Mouse (Mus musculus): ENCODE measurements around the gene Timm22. TPM values are rescaled to one million over a fixed set of nuclear protein-coding genes. Genes with fewer than 3 reads are reported as not detected.

Timm22 gene
- total RNA-seq, 1 experiment = 72.1 TPM

DNA sequence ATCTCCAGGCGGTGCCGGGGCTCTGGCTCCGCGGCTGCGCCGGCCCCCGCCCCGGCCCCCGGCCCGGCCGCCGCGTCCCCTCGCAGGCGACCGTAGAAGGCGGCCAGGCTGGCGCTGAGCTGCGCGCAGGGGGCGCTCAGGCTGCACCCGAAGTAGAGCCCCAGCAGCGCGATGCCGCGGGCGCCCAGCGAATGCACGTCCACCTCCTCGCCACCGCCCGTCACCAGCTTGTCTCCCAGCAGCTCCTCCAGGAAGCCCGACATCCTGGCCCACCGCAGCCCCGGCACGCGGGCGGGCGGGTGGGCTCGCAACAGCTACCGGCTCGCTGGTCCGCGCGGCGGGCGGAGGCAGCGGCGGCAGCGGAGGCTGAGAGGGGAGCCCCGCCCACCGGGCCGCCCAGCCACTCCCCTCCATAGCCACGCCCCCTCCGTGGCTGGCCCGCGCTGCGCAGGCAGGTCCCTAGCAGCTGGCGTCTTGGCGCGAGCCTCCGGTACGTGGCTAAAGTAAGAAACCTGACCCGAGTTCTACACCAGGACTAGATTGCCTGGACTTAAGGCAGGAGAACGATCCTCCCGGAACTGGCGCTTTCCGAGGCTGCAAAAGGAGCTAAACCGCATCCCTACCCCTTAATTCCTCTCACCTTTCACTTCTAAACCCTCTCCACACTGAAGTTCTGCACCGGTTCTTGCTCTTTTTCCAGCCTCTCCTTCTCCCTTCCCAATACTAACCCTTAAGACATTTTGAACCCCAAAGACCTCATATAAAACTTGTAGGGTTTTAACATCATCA lies 7.8 kb upstream of the Timm22 start, which contains the start of gene Nxn:
Gene Nxn (minus strand): TSS at position 343 of the 789 bp plus-strand sequence.
- Histone ChIP-seq H3K4me1 (ENCODE audit: control insufficient read depth in 2 of 2, insufficient read depth in 2 of 2, low read length in 2 of 2, poor library complexity in 1 of 2) (peaks cover 2 to 5% of the 10 kb centered on the region in 2 experiments; a peak in 2 of 4 replicates), H3K9ac (ENCODE audit: insufficient read depth, low read depth, low read length, poor library complexity, severe bottlenecking) (peak within 1 kb of the TSS; percentile 66), H3K9me3 (ENCODE audit: control insufficient read depth, insufficient read depth, low read depth, low read length) (no peaks in the 10 kb centered on the region), H3K27ac (ENCODE audit: insufficient read depth, low read depth, low read length, poor library complexity, severe bottlenecking) (no peak within 1 kb of the TSS), H3K4me3 (ENCODE audit: insufficient read depth in 1 of 2, low read depth in 1 of 2, low read length in 2 of 2, poor library complexity in 1 of 2, severe bottlenecking in 1 of 2) (peak within 1 kb of the TSS; percentile 81 to 85), H3K36me3 (ENCODE audit: control insufficient read depth, insufficient read depth, low read length, poor library complexity, severe bottlenecking) (no peaks in the 10 kb centered on the region)
- TF ChIP-seq ZNF384 (IDR thresholded peaks at IDR 0.05; ENCODE audit: low read depth, low read length) = no peak
- TF ChIP-seq HCFC1 (IDR thresholded peaks at IDR 0.05; ENCODE audit: borderline replicate concordance, insufficient read depth, low read length) = no peak; the same call in 1 of the 2 replicates
- no peak for TF ChIP-seq ZC3H11A (IDR thresholded peaks at IDR 0.05; ENCODE audit: borderline replicate concordance, low read depth, low read length)
- TF ChIP-seq MAFK (IDR thresholded peaks at IDR 0.05; ENCODE audit: insufficient read depth, low read depth, low read length) = no peak
- no peak for TF ChIP-seq CHD2 (IDR thresholded peaks at IDR 0.05; ENCODE audit: low read depth, low read length)
- DNase-seq (ENCODE audit: low read depth, low spot score) = peak; percentile 74
- in situ Hi-C loops (cut with MboI; ENCODE audit: low sequenced_read_pairs in 2 of 2, unreplicated experiment in 2 of 2) = loop anchor here in 1 of 2 experiments (5.0 kb wide), 1 partner anchor 147 kb away; no protein-coding TSS in a partner anchor

DNA sequence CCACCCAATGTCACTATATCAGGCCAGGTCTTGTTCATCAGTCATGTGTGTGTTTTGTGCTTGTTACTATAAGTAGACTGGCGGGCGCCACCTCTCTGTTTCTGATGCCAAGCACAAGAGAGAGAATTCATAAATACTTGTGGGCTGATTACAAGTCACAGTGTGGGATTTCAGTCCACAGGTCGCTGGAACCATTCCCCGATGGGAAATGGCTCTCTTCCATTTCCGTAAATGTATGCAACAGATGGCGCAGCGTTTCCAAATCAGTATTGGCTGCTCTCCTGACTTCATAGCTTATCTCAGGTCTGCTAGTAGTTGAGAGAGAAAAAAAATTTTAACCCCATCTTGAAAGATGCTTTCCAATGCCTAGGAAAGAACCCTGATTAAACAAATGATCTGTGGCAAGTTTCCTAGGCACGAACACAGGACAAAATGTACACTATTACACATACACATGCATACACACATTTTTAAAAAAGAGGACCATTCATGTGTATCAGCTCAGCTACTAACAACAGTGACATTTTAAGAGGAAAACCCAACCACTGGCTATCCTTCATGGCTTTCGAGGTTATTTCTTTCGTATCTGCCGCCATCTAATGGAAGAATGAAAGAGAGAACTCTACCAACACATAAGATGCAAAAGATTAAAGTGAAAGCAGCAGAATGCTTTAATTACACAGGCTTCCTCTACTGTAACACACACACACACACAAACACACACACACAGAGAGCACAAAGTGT lies 7.0 kb upstream of the Timm22 start:
- TF ChIP-seq CHD2 (IDR thresholded peaks at IDR 0.05; ENCODE audit: low read depth, low read length) = no peak
- no peak for TF ChIP-seq ZNF384 (IDR thresholded peaks at IDR 0.05; ENCODE audit: low read depth, low read length)
- peak; percentile 23; the same call in 1 of the 2 replicates for TF ChIP-seq ZC3H11A (IDR thresholded peaks at IDR 0.05; ENCODE audit: borderline replicate concordance, low read depth, low read length)
- no peak overlapping the region for H3K27ac ChIP-seq (ENCODE audit: insufficient read depth, low read depth, low read length, poor library complexity, severe bottlenecking)
- peak overlapping the region; percentile 53; the same call in 1 of the 2 replicates for H3K9ac ChIP-seq (ENCODE audit: insufficient read depth, low read depth, low read length, poor library complexity, severe bottlenecking)
- no peak for DNase-seq (ENCODE audit: low read depth, low spot score)
- peak overlapping the region; percentile 65 to 85; a peak in 3 of 4 replicates for H3K4me3 ChIP-seq (ENCODE audit: insufficient read depth in 1 of 2, low read depth in 1 of 2, low read length in 2 of 2, poor library complexity in 1 of 2, severe bottlenecking in 1 of 2)
- H3K9me3 ChIP-seq (ENCODE audit: control insufficient read depth, insufficient read depth, low read depth, low read length) = no peaks in the 10 kb centered on the region
- in situ Hi-C loops (cut with MboI; ENCODE audit: low sequenced_read_pairs in 2 of 2, unreplicated experiment in 2 of 2) = loop anchor here in 1 of 2 experiments (5.0 kb wide), 1 partner anchor 147 kb away; no protein-coding TSS in a partner anchor
- H3K4me1 ChIP-seq (ENCODE audit: control insufficient read depth in 2 of 2, insufficient read depth in 2 of 2, low read length in 2 of 2, poor library complexity in 1 of 2) = peaks cover 0 to 4% of the 10 kb centered on the region in 2 experiments; a peak in 1 of 4 replicates
- H3K36me3 ChIP-seq (ENCODE audit: control insufficient read depth, insufficient read depth, low read length, poor library complexity, severe bottlenecking) = no peaks in the 10 kb centered on the region

DNA sequence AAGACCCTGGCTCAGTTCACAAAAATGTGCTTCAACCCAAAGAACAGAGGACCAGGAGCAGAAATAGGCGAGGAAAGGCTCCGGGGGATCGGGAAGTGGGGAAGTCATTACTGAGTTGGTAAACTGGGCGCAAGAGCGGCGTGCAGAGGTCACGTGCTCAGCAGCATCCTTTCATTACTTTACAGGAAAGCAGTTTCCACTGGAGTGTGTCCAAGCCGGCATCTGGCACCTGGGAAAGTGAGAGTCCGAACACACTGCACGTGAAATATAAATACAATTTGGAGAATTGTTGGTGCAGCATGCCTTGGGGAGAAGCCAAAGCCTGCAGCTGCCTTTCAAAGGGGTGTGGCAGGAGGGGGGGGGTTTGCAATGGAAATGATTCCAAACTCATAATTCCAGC lies 5.4 kb upstream of the Timm22 start:
- H3K9me3 ChIP-seq (ENCODE audit: control insufficient read depth, insufficient read depth, low read depth, low read length) = no peaks in the 10 kb centered on the region
- H3K27ac ChIP-seq (ENCODE audit: insufficient read depth, low read depth, low read length, poor library complexity, severe bottlenecking) = no peak overlapping the region
- H3K36me3 ChIP-seq (ENCODE audit: control insufficient read depth, insufficient read depth, low read length, poor library complexity, severe bottlenecking) = no peaks in the 10 kb centered on the region
- H3K9ac ChIP-seq (ENCODE audit: insufficient read depth, low read depth, low read length, poor library complexity, severe bottlenecking) = no peak overlapping the region
- in situ Hi-C loops (cut with MboI; ENCODE audit: low sequenced_read_pairs in 2 of 2, unreplicated experiment in 2 of 2) = no loop called here
- no peak overlapping the region for H3K4me3 ChIP-seq (ENCODE audit: insufficient read depth in 1 of 2, low read depth in 1 of 2, low read length in 2 of 2, poor library complexity in 1 of 2, severe bottlenecking in 1 of 2)
- no peaks in the 10 kb centered on the region for H3K4me1 ChIP-seq (ENCODE audit: control insufficient read depth in 2 of 2, insufficient read depth in 2 of 2, low read length in 2 of 2, poor library complexity in 1 of 2)
- TF ChIP-seq MAFK (IDR thresholded peaks at IDR 0.05; ENCODE audit: insufficient read depth, low read depth, low read length) = no peak
- no peak for DNase-seq (ENCODE audit: low read depth, low spot score)

DNA sequence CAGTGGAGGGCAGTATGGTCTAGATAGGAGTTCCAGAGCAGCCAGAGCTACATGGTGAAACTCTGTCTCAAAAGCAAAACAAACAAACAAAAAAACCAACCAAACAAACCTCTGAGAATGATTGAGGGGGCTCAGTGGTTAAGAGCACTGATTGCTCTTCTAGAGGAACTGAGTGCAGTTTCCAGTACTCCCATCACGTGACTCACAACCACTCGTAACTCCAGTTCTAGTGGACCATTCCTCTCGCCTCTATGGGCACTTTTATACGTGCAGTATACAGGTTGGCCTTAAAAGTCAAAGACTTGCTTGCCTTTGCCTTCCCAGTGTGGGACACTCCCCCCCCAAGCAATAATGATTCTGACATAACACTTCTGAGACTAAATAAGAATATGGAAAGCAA lies 1.6 kb upstream of the Timm22 start:
- in situ Hi-C loops (cut with MboI; ENCODE audit: low sequenced_read_pairs in 2 of 2, unreplicated experiment in 2 of 2) = loop anchor here in 1 of 2 experiments (5.0 kb wide), 1 partner anchor 148 kb away; no protein-coding TSS in a partner anchor

More for the DNA sequence above, 1.6 kb upstream of the Timm22 start:
- DNase-seq (ENCODE audit: low read depth, low spot score) = no peak
- H3K27ac ChIP-seq (ENCODE audit: insufficient read depth, low read depth, low read length, poor library complexity, severe bottlenecking) = no peak overlapping the region
- H3K9ac ChIP-seq (ENCODE audit: insufficient read depth, low read depth, low read length, poor library complexity, severe bottlenecking) = no peak overlapping the region
- H3K4me1 ChIP-seq (ENCODE audit: control insufficient read depth in 2 of 2, insufficient read depth in 2 of 2, low read length in 2 of 2, poor library complexity in 1 of 2) = no peaks in the 10 kb centered on the region
- no peak overlapping the region for H3K4me3 ChIP-seq (ENCODE audit: insufficient read depth in 1 of 2, low read depth in 1 of 2, low read length in 2 of 2, poor library complexity in 1 of 2, severe bottlenecking in 1 of 2)
- H3K9me3 ChIP-seq (ENCODE audit: control insufficient read depth, insufficient read depth, low read depth, low read length) = no peaks in the 10 kb centered on the region
- TF ChIP-seq CHD2 (IDR thresholded peaks at IDR 0.05; ENCODE audit: low read depth, low read length) = no peak
- no peak for TF ChIP-seq MAFK (IDR thresholded peaks at IDR 0.05; ENCODE audit: insufficient read depth, low read depth, low read length)
- TF ChIP-seq HCFC1 (IDR thresholded peaks at IDR 0.05; ENCODE audit: borderline replicate concordance, insufficient read depth, low read length) = no peak
- TF ChIP-seq ZNF384 (IDR thresholded peaks at IDR 0.05; ENCODE audit: low read depth, low read length) = no peak
- TF ChIP-seq ZC3H11A (IDR thresholded peaks at IDR 0.05; ENCODE audit: borderline replicate concordance, low read depth, low read length) = no peak
- H3K36me3 ChIP-seq (ENCODE audit: control insufficient read depth, insufficient read depth, low read length, poor library complexity, severe bottlenecking) = no peaks in the 10 kb centered on the region
